Mouse (Mus musculus): Measurements from ENCODE around the gene Kcnj14. TPM values are rescaled to one million over a fixed set of nuclear protein-coding genes. Genes with fewer than 3 reads are reported as not detected.

Kcnj14 gene
- 0.47 TPM for polyA plus RNA-seq (2014; fragmentation: Illumina TruSeq; extraction: RNeasy Lipid Tissue Mini Kit (QIAGEN cat#74804); ENCODE audit: low read depth, low replicate concordance)

GRCm38 (mm10) chr7:45824598-45824997 is at the start of gene Kcnj14:
TSS of gene Kcnj14 (minus strand) at chr7:45824782.

GRCm38 (mm10) chr7:45872624-45873023 is 48.0 kb upstream of the Kcnj14 start, which contains the start of gene Kdelr1:
TSS of gene Kdelr1 (plus strand) at chr7:45872772.

GRCm38 (mm10) chr7:45830427-45831127 is 6.0 kb upstream of the Kcnj14 start, which contains the start of gene Grwd1:
TSS of gene Grwd1 (minus strand) at chr7:45830944.

GRCm38 (mm10) chr7:45813787-45814779 is 10.5 kb downstream of the Kcnj14 start, which contains the start of gene Cyth2:
TSS of gene Cyth2 (minus strand) at chr7:45814581.

GRCm38 (mm10) chr7:45784524-45785372 is 39.8 kb downstream of the Kcnj14 start, which contains the start of gene Sult2b1:
TSS of gene Sult2b1 (minus strand) at chr7:45784669.

GRCm38 (mm10) chr7:45783511-45784091 is 41.0 kb downstream of the Kcnj14 start, which contains the start of gene Lmtk3:
TSS of gene Lmtk3 (plus strand) at chr7:45783738.

Other genes starting within 250 kb of the Kcnj14 start
- not detected for gene Fgf21, start 209.3 kb downstream of the Kcnj14 start, polyA plus RNA-seq (2014; fragmentation: Illumina TruSeq; extraction: RNeasy Lipid Tissue Mini Kit (QIAGEN cat#74804); ENCODE audit: low read depth, low replicate concordance)
- not detected for gene Fut1, start 207.5 kb downstream of the Kcnj14 start, polyA plus RNA-seq (2014; fragmentation: Illumina TruSeq; extraction: RNeasy Lipid Tissue Mini Kit (QIAGEN cat#74804); ENCODE audit: low read depth, low replicate concordance)
- 0.31 TPM for gene Izumo1, start 203.0 kb downstream of the Kcnj14 start, polyA plus RNA-seq (2014; fragmentation: Illumina TruSeq; extraction: RNeasy Lipid Tissue Mini Kit (QIAGEN cat#74804); ENCODE audit: low read depth, low replicate concordance)
- gene Rasip1, start 197.3 kb downstream of the Kcnj14 start, polyA plus RNA-seq (2014; fragmentation: Illumina TruSeq; extraction: RNeasy Lipid Tissue Mini Kit (QIAGEN cat#74804); ENCODE audit: low read depth, low replicate concordance) = 16.5 TPM
- gene Mamstr, start 184.8 kb downstream of the Kcnj14 start, polyA plus RNA-seq (2014; fragmentation: Illumina TruSeq; extraction: RNeasy Lipid Tissue Mini Kit (QIAGEN cat#74804); ENCODE audit: low read depth, low replicate concordance) = 5.1 TPM
- gene Fut2, start 158.4 kb downstream of the Kcnj14 start, polyA plus RNA-seq (2014; fragmentation: Illumina TruSeq; extraction: RNeasy Lipid Tissue Mini Kit (QIAGEN cat#74804); ENCODE audit: low read depth, low replicate concordance) = 1.1 TPM
- gene Ntn5, start 140.8 kb downstream of the Kcnj14 start, polyA plus RNA-seq (2014; fragmentation: Illumina TruSeq; extraction: RNeasy Lipid Tissue Mini Kit (QIAGEN cat#74804); ENCODE audit: low read depth, low replicate concordance) = not detected
- 0.47 TPM for gene Sec1, start 130.4 kb downstream of the Kcnj14 start, polyA plus RNA-seq (2014; fragmentation: Illumina TruSeq; extraction: RNeasy Lipid Tissue Mini Kit (QIAGEN cat#74804); ENCODE audit: low read depth, low replicate concordance)
- 8.2 TPM for gene Car11, start 124.9 kb downstream of the Kcnj14 start, polyA plus RNA-seq (2014; fragmentation: Illumina TruSeq; extraction: RNeasy Lipid Tissue Mini Kit (QIAGEN cat#74804); ENCODE audit: low read depth, low replicate concordance)
- 17.7 TPM for gene Dbp, start 119.7 kb downstream of the Kcnj14 start, polyA plus RNA-seq (2014; fragmentation: Illumina TruSeq; extraction: RNeasy Lipid Tissue Mini Kit (QIAGEN cat#74804); ENCODE audit: low read depth, low replicate concordance)
- gene Rpl18, start 109.3 kb downstream of the Kcnj14 start, polyA plus RNA-seq (2014; fragmentation: Illumina TruSeq; extraction: RNeasy Lipid Tissue Mini Kit (QIAGEN cat#74804); ENCODE audit: low read depth, low replicate concordance) = 502 TPM
- 19.3 TPM for gene Sphk2, start 106.8 kb downstream of the Kcnj14 start, polyA plus RNA-seq (2014; fragmentation: Illumina TruSeq; extraction: RNeasy Lipid Tissue Mini Kit (QIAGEN cat#74804); ENCODE audit: low read depth, low replicate concordance)
- gene Fam83e, start 103.6 kb downstream of the Kcnj14 start, polyA plus RNA-seq (2014; fragmentation: Illumina TruSeq; extraction: RNeasy Lipid Tissue Mini Kit (QIAGEN cat#74804); ENCODE audit: low read depth, low replicate concordance) = not detected
- not detected for gene Spaca4, start 99.0 kb downstream of the Kcnj14 start, polyA plus RNA-seq (2014; fragmentation: Illumina TruSeq; extraction: RNeasy Lipid Tissue Mini Kit (QIAGEN cat#74804); ENCODE audit: low read depth, low replicate concordance)
- gene Lmtk3, start 41.0 kb downstream of the Kcnj14 start, polyA plus RNA-seq (2014; fragmentation: Illumina TruSeq; extraction: RNeasy Lipid Tissue Mini Kit (QIAGEN cat#74804); ENCODE audit: low read depth, low replicate concordance) = not detected
- gene Sult2b1, start 40.1 kb downstream of the Kcnj14 start, polyA plus RNA-seq (2014; fragmentation: Illumina TruSeq; extraction: RNeasy Lipid Tissue Mini Kit (QIAGEN cat#74804); ENCODE audit: low read depth, low replicate concordance) = not detected
- 56.6 TPM for gene Cyth2, start 10.2 kb downstream of the Kcnj14 start, polyA plus RNA-seq (2014; fragmentation: Illumina TruSeq; extraction: RNeasy Lipid Tissue Mini Kit (QIAGEN cat#74804); ENCODE audit: low read depth, low replicate concordance)
- gene Grwd1, start 6.2 kb upstream of the Kcnj14 start, polyA plus RNA-seq (2014; fragmentation: Illumina TruSeq; extraction: RNeasy Lipid Tissue Mini Kit (QIAGEN cat#74804); ENCODE audit: low read depth, low replicate concordance) = 13.0 TPM
- gene Kdelr1, start 48.0 kb upstream of the Kcnj14 start, polyA plus RNA-seq (2014; fragmentation: Illumina TruSeq; extraction: RNeasy Lipid Tissue Mini Kit (QIAGEN cat#74804); ENCODE audit: low read depth, low replicate concordance) = 146 TPM
- gene Grin2d, start 53.6 kb upstream of the Kcnj14 start, polyA plus RNA-seq (2014; fragmentation: Illumina TruSeq; extraction: RNeasy Lipid Tissue Mini Kit (QIAGEN cat#74804); ENCODE audit: low read depth, low replicate concordance) = 0.42 TPM
- gene Syngr4, start 71.9 kb upstream of the Kcnj14 start, polyA plus RNA-seq (2014; fragmentation: Illumina TruSeq; extraction: RNeasy Lipid Tissue Mini Kit (QIAGEN cat#74804); ENCODE audit: low read depth, low replicate concordance) = not detected
- gene Tmem143, start 72.2 kb upstream of the Kcnj14 start, polyA plus RNA-seq (2014; fragmentation: Illumina TruSeq; extraction: RNeasy Lipid Tissue Mini Kit (QIAGEN cat#74804); ENCODE audit: low read depth, low replicate concordance) = 106 TPM
- gene Emp3, start 96.6 kb upstream of the Kcnj14 start, polyA plus RNA-seq (2014; fragmentation: Illumina TruSeq; extraction: RNeasy Lipid Tissue Mini Kit (QIAGEN cat#74804); ENCODE audit: low read depth, low replicate concordance) = 34.2 TPM
- gene Ccdc114, start 99.3 kb upstream of the Kcnj14 start, polyA plus RNA-seq (2014; fragmentation: Illumina TruSeq; extraction: RNeasy Lipid Tissue Mini Kit (QIAGEN cat#74804); ENCODE audit: low read depth, low replicate concordance) = 2.2 TPM
- gene Abcc6, start 205.5 kb upstream of the Kcnj14 start, polyA plus RNA-seq (2014; fragmentation: Illumina TruSeq; extraction: RNeasy Lipid Tissue Mini Kit (QIAGEN cat#74804); ENCODE audit: low read depth, low replicate concordance) = not detected
- gene Nomo1, start 208.9 kb upstream of the Kcnj14 start, polyA plus RNA-seq (2014; fragmentation: Illumina TruSeq; extraction: RNeasy Lipid Tissue Mini Kit (QIAGEN cat#74804); ENCODE audit: low read depth, low replicate concordance) = 68.8 TPM

Measured in heart, adult 10 weeks (tissue).